Mouse (Mus musculus): ENCODE data around the gene Lrrc56. TPM values are rescaled to one million over a fixed set of nuclear protein-coding genes. Genes with fewer than 3 reads are reported as not detected.

The Lrrc56 gene
- polyA plus RNA-seq, 1 experiment = 7.4 TPM

GRCm38 (mm10) chr7:141172116-141173006 lies 21.6 kb upstream of the Lrrc56 start, which contains the start of gene Rnh1:
Gene Rnh1, minus strand, starts transcription at chr7:141172857.
- WGBS = 1% methylated on average over 55 of the region's 55 CpGs
- TF ChIP-seq POLR2A (IDR thresholded peaks at IDR 0.05; ENCODE audit: low read depth, low read length) = peak; percentile 87
- TF ChIP-seq CTCF (IDR thresholded peaks at IDR 0.05; ENCODE audit: extremely low read depth, insufficient read length, insufficient replicate concordance, low read depth, low read length) = no peak
- Histone ChIP-seq H3K27me3 (ENCODE audit: control insufficient read depth, insufficient read depth, low read length) (no peaks in the 10 kb centered on the region), H3K27ac (ENCODE audit: insufficient read depth, low read depth, low read length) (peak within 1 kb of the TSS; percentile 93), H3K4me3 (ENCODE audit: low read depth, low read length) (peak within 1 kb of the TSS; percentile 72), H3K4me1 (ENCODE audit: control insufficient read depth, insufficient read depth, insufficient read length, low read length) (peaks cover 23% of the 10 kb centered on the region; the same call in 1 of the 2 replicates), H3K36me3 (ENCODE audit: control insufficient read depth, insufficient read depth, low read length) (no peaks in the 10 kb centered on the region)

- Histone ChIP-seq H3K36me3 (ENCODE audit: control insufficient read depth, insufficient read depth, low read length) (no peaks in the 10 kb centered on the region), H3K27ac (ENCODE audit: insufficient read depth, low read depth, low read length) (peak overlapping the region; percentile 93), H3K4me1 (ENCODE audit: control insufficient read depth, insufficient read depth, insufficient read length, low read length) (peaks cover 14% of the 10 kb centered on the region; the same call in 1 of the 2 replicates), H3K4me3 (ENCODE audit: low read depth, low read length) (no peak overlapping the region), H3K27me3 (ENCODE audit: control insufficient read depth, insufficient read depth, low read length) (no peaks in the 10 kb centered on the region)
- WGBS = 59% methylated on average over 5 of the region's 5 CpGs
- TF ChIP-seq CTCF (IDR thresholded peaks at IDR 0.05; ENCODE audit: extremely low read depth, insufficient read length, insufficient replicate concordance, low read depth, low read length) (no peak), POLR2A (IDR thresholded peaks at IDR 0.05; ENCODE audit: low read depth, low read length) (no peak)
Observed at GRCm38 (mm10) chr7:141173323-141173850, 20.6 kb upstream of the Lrrc56 start.

GRCm38 (mm10) chr7:141175068-141175467 lies 18.9 kb upstream of the Lrrc56 start:
- no peak overlapping the region for H3K4me3 ChIP-seq (ENCODE audit: low read depth, low read length)
- TF ChIP-seq CTCF (IDR thresholded peaks at IDR 0.05; ENCODE audit: extremely low read depth, insufficient read length, insufficient replicate concordance, low read depth, low read length) (no peak), POLR2A (IDR thresholded peaks at IDR 0.05; ENCODE audit: low read depth, low read length) (no peak)
- no peaks in the 10 kb centered on the region for H3K27me3 ChIP-seq (ENCODE audit: control insufficient read depth, insufficient read depth, low read length)
- WGBS = 83% methylated on average over 4 of the region's 4 CpGs
- H3K4me1 ChIP-seq (ENCODE audit: control insufficient read depth, insufficient read depth, insufficient read length, low read length) = peaks cover 11% of the 10 kb centered on the region; the same call in 1 of the 2 replicates
- H3K36me3 ChIP-seq (ENCODE audit: control insufficient read depth, insufficient read depth, low read length) = no peaks in the 10 kb centered on the region
- no peak overlapping the region for H3K27ac ChIP-seq (ENCODE audit: insufficient read depth, low read depth, low read length)

GRCm38 (mm10) chr7:141176173-141176572 lies 17.8 kb upstream of the Lrrc56 start:
- H3K27me3 ChIP-seq (ENCODE audit: control insufficient read depth, insufficient read depth, low read length) = no peaks in the 10 kb centered on the region
- peaks cover 9% of the 10 kb centered on the region; the same call in 1 of the 2 replicates for H3K4me1 ChIP-seq (ENCODE audit: control insufficient read depth, insufficient read depth, insufficient read length, low read length)
- H3K36me3 ChIP-seq (ENCODE audit: control insufficient read depth, insufficient read depth, low read length) = no peaks in the 10 kb centered on the region
- no peak overlapping the region for H3K4me3 ChIP-seq (ENCODE audit: low read depth, low read length)
- no peak overlapping the region for H3K27ac ChIP-seq (ENCODE audit: insufficient read depth, low read depth, low read length)
- peak; percentile 92; the same call in 1 of the 2 replicates for TF ChIP-seq CTCF (IDR thresholded peaks at IDR 0.05; ENCODE audit: extremely low read depth, insufficient read length, insufficient replicate concordance, low read depth, low read length)
- no peak for TF ChIP-seq POLR2A (IDR thresholded peaks at IDR 0.05; ENCODE audit: low read depth, low read length)
- WGBS = under 1% methylated on average over 8 of the region's 8 CpGs

GRCm38 (mm10) chr7:141188194-141188593 lies 5.8 kb upstream of the Lrrc56 start:
- TF ChIP-seq POLR2A (IDR thresholded peaks at IDR 0.05; ENCODE audit: low read depth, low read length) (no peak), CTCF (IDR thresholded peaks at IDR 0.05; ENCODE audit: extremely low read depth, insufficient read length, insufficient replicate concordance, low read depth, low read length) (no peak)
- Histone ChIP-seq H3K27me3 (ENCODE audit: control insufficient read depth, insufficient read depth, low read length) (no peaks in the 10 kb centered on the region), H3K36me3 (ENCODE audit: control insufficient read depth, insufficient read depth, low read length) (peaks cover 28% of the 10 kb centered on the region), H3K4me3 (ENCODE audit: low read depth, low read length) (no peak overlapping the region), H3K27ac (ENCODE audit: insufficient read depth, low read depth, low read length) (no peak overlapping the region), H3K4me1 (ENCODE audit: control insufficient read depth, insufficient read depth, insufficient read length, low read length) (peaks cover 6% of the 10 kb centered on the region)
- WGBS = 74% methylated on average over 3 of the region's 3 CpGs

GRCm38 (mm10) chr7:141188733-141189132 lies 5.2 kb upstream of the Lrrc56 start:
- Histone ChIP-seq H3K4me3 (ENCODE audit: low read depth, low read length) (no peak overlapping the region), H3K27ac (ENCODE audit: insufficient read depth, low read depth, low read length) (no peak overlapping the region), H3K27me3 (ENCODE audit: control insufficient read depth, insufficient read depth, low read length) (no peaks in the 10 kb centered on the region), H3K36me3 (ENCODE audit: control insufficient read depth, insufficient read depth, low read length) (peaks cover 28% of the 10 kb centered on the region), H3K4me1 (ENCODE audit: control insufficient read depth, insufficient read depth, insufficient read length, low read length) (peaks cover 6% of the 10 kb centered on the region)
- TF ChIP-seq POLR2A (IDR thresholded peaks at IDR 0.05; ENCODE audit: low read depth, low read length) (no peak), CTCF (IDR thresholded peaks at IDR 0.05; ENCODE audit: extremely low read depth, insufficient read length, insufficient replicate concordance, low read depth, low read length) (no peak)
- WGBS = 89% methylated on average over 3 of the region's 3 CpGs

GRCm38 (mm10) chr7:141190220-141190619 lies 3.7 kb upstream of the Lrrc56 start:
- H3K36me3 ChIP-seq (ENCODE audit: control insufficient read depth, insufficient read depth, low read length) = peaks cover 28% of the 10 kb centered on the region
- WGBS = 87% methylated on average over 3 of the region's 3 CpGs
- H3K4me1 ChIP-seq (ENCODE audit: control insufficient read depth, insufficient read depth, insufficient read length, low read length) = peaks cover 9% of the 10 kb centered on the region
- TF ChIP-seq POLR2A (IDR thresholded peaks at IDR 0.05; ENCODE audit: low read depth, low read length) (no peak), CTCF (IDR thresholded peaks at IDR 0.05; ENCODE audit: extremely low read depth, insufficient read length, insufficient replicate concordance, low read depth, low read length) (no peak)
- H3K27ac ChIP-seq (ENCODE audit: insufficient read depth, low read depth, low read length) = no peak overlapping the region
- H3K27me3 ChIP-seq (ENCODE audit: control insufficient read depth, insufficient read depth, low read length) = no peaks in the 10 kb centered on the region
- H3K4me3 ChIP-seq (ENCODE audit: low read depth, low read length) = no peak overlapping the region

Data from small intestine, adult 2 months (tissue).